Mouse (Mus musculus) embryonic facial prominence, embryonic 12.5 days (tissue): Measurements from ENCODE around the gene Rcor2. TPM values are rescaled to one million over a fixed set of nuclear protein-coding genes. Genes with fewer than 3 reads are reported as not detected.
A peak's percentile ranks its signal among the peaks of the same experiment; 100 is the strongest.

Experiments used
- ATAC-seq: fragments of 200-750 bp; cut with Nextera tagmentation; 2 replicates; pipeline ENCODE4 v1.8.0; 2017; ENCODE audit not compliant: insufficient number of reproducible peaks, insufficient read depth, low FRiP score, low TSS enrichment
- H3K27ac ChIP-seq: fragments of 300-500 bp; sonication (generic); 2 replicates; pipeline ENCODE4 v1.5.1; 2016; ENCODE audit warnings: mild to moderate bottlenecking
- H3K27me3 ChIP-seq: fragments of 300-500 bp; sonication (generic); 2 replicates; pipeline ENCODE4 v1.6.1; 2016; ENCODE audit warnings: mild to moderate bottlenecking, moderate library complexity
- H3K36me3 ChIP-seq: fragments of 300-500 bp; sonication (generic); 2 replicates; pipeline ENCODE4 v1.6.1; 2016; ENCODE audit warnings: mild to moderate bottlenecking
- H3K4me1 ChIP-seq: fragments of 300-500 bp; sonication (generic); 2 replicates; pipeline ENCODE4 v1.6.1; 2016
- H3K4me2 ChIP-seq: fragments of 300-500 bp; sonication (generic); replicated peaks from 2 replicates; pipeline ENCODE4 v1.6.1; 2016; ENCODE audit warnings: mild to moderate bottlenecking, moderate library complexity
- H3K4me3 ChIP-seq: fragments of 300-500 bp; sonication (generic); 2 replicates; pipeline ENCODE4 v1.5.1; 2016; ENCODE audit warnings: mild to moderate bottlenecking
- H3K9ac ChIP-seq: fragments of 300-500 bp; sonication (generic); 2 replicates; pipeline ENCODE4 v1.6.1; 2016; ENCODE audit warnings: mild to moderate bottlenecking, moderate library complexity
- H3K9me3 ChIP-seq: fragments of 300-500 bp; sonication (generic); 2 replicates; pipeline ENCODE4 v1.6.1; 2016; ENCODE audit warnings: mild to moderate bottlenecking, moderate library complexity
- WGBS: fragments of 180-500 bp; shearing (Covaris S2); methylation state at CpG from one replicate; pipeline ENCODE4 v1.1.7; 2016; 5-methylcytosine and 5-hydroxymethylcytosine counted together
- polyA plus RNA-seq: library from polyadenylated mRNA; unstranded; fragments of >200 nt; fragmentation: Nextera tagmentation; extraction: Ambion mirVana; gene quantifications from 2 replicates; pipeline ENCODE4 v1.2.1, GENCODE M21; 2016

The Rcor2 gene
- polyA plus RNA-seq = 40.8 and 43.5 TPM in 2 replicates

DNA sequence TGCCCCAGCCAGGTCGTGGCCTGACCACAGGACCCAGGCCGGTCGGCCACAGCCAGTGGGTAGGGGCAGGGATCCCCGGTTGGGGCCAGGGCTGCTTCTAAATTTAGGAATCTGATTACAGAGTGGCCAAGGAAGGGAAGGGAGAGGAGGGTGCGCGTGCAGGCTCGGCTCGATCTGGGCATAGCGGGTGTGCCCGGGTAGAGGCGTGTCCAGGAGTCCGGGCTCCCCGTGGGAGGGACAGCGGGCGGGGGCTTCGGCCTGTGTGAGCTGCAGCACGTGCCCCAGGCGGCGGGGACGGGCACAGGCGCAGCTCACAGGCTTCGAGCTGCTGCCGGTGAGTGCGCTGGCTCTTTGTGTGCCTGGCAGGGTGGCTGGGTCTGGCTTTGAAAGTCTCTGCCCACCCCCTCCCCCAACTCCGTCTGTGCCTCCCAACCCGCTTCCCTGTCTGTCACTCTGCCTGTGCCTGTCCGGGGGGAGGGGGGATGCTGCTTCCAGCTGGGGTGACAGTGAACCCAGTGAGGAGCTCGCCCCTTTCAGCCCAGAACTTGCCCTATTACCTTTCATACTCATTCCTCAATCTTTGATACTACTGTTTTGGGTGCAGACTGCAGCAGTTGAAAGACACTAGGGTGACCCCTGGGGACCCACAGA is at the start of gene Rcor2:
Gene Rcor2, plus strand, starts transcription at position 235 of the 651 bp plus-strand sequence.
- Histone ChIP-seq H3K4me1 (peaks cover 52% of the 10 kb centered on the region), H3K9ac (peak within 1 kb of the TSS; percentile 91), H3K27me3 (no peaks in the 10 kb centered on the region), H3K4me2 (peak within 1 kb of the TSS; percentile 77), H3K4me3 (peak within 1 kb of the TSS; percentile 86), H3K9me3 (no peaks in the 10 kb centered on the region), H3K27ac (peak within 1 kb of the TSS; percentile 97), H3K36me3 (peaks cover 20% of the 10 kb centered on the region)
- ATAC-seq = peak; percentile 30
- WGBS = 1% methylated on average over 28 of the region's 28 CpGs

DNA sequence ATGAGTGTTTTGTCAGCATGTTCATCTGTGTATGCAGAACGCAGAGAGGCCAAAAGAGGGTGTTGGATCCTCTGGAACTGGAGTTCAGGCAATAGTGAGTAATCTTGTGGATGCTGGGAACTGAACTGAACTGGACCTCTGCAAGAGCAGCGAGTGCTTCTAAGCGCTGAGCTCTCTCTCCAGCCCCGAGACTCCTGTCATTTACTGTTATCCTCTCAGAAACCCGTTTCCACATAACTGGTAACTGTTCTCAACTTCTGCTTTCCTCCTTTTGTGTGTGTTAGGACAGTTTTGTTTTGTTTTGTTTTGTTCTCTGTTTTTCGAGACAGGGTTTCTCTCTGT is 49.2 kb upstream of the Rcor2 start:
- no peak for ATAC-seq
- WGBS = 12% methylated on average over 6 of the region's 6 CpGs
- Histone ChIP-seq H3K4me3 (peak overlapping the region; percentile 80), H3K36me3 (peaks cover 27% of the 10 kb centered on the region), H3K9ac (no peak overlapping the region), H3K4me1 (peaks cover 25% of the 10 kb centered on the region), H3K27ac (no peak overlapping the region), H3K27me3 (no peaks in the 10 kb centered on the region), H3K9me3 (0 out of 2 replicates have a peak, but pooled peaks cover 3% of the 10 kb centered on the region), H3K4me2 (peak overlapping the region; percentile 60)

DNA sequence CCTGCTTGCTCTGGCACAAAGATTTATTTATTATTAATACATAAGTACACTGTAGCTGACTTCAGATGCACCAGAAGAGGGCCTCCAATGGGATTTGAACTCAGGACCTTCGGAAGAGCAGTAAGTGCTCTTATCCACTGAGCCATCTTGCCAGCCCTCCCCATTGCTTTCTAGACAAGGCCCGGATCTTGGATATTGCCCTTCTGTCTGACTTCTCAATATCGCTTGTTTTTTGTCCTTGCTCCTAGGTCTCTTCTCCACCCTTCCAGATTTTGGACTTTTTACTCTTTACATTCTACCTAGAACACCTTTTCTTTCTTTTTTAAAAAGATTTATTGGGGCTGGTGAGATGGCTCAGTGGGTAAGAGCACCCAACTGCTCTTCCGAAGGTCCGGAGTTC is 48.4 kb upstream of the Rcor2 start:
- Histone ChIP-seq H3K36me3 (peaks cover 18% of the 10 kb centered on the region), H3K4me1 (peaks cover 25% of the 10 kb centered on the region), H3K4me3 (no peak overlapping the region), H3K4me2 (no peak overlapping the region), H3K9me3 (0 out of 2 replicates have a peak, but pooled peaks cover 3% of the 10 kb centered on the region), H3K27ac (no peak overlapping the region), H3K9ac (no peak overlapping the region), H3K27me3 (no peaks in the 10 kb centered on the region)
- ATAC-seq = no peak
- 94% methylated on average over 5 of the region's 5 CpGs for WGBS

DNA sequence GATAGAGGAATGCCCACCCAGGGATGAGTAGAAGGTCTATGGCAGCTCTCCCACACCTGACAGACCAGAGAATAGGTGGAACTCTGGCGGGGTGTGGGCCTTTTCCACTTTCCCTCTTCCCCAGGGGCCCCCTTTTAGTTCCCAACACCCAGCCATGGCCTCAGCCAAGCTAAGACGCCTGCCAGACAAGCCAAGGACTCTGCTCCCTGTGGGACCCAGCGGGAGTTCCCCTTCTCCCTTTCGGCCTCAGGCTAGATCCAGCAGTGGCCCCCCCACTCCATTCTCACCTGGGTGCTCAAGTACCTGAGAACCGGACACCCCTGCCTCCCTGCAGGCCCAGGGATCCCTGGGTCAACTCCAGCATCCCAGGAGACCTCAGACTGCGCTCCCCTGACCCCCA is 44.9 kb upstream of the Rcor2 start:
- ATAC-seq = no peak
- Histone ChIP-seq H3K4me1 (peaks cover 5% of the 10 kb centered on the region; the same call in 1 of the 2 replicates), H3K27me3 (no peaks in the 10 kb centered on the region), H3K4me3 (no peak overlapping the region), H3K9ac (no peak overlapping the region), H3K36me3 (peaks cover 10% of the 10 kb centered on the region), H3K9me3 (0 out of 2 replicates have a peak, but pooled peaks cover 3% of the 10 kb centered on the region), H3K27ac (no peak overlapping the region), H3K4me2 (no peak overlapping the region)
- WGBS = 86% methylated on average over 6 of the region's 6 CpGs

DNA sequence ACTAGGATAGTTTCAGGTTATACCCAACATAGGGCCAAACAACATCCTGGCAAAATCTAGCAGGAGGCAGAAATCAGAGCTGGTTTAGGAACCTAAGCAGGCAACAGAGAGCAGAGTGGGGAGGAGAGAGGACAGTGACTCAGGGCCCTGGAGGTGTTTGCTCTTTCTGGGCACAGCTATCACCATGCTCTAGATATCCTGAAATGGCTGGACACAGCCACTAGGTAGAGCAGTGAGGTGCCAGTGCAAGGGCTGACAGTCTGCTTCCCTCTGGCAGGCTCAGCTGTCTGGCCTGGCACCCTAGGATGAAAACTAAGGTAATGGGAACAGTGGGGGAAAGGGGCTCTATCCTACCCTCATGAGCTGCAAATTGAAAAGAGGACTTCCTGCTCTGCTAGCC is 43.6 kb upstream of the Rcor2 start:
- Histone ChIP-seq H3K4me3 (no peak overlapping the region), H3K4me2 (no peak overlapping the region), H3K9ac (no peak overlapping the region), H3K9me3 (0 out of 2 replicates have a peak, but pooled peaks cover 3% of the 10 kb centered on the region), H3K27me3 (no peaks in the 10 kb centered on the region), H3K27ac (no peak overlapping the region), H3K4me1 (no peaks in the 10 kb centered on the region), H3K36me3 (peaks cover 23% of the 10 kb centered on the region)
- ATAC-seq = no peak

DNA sequence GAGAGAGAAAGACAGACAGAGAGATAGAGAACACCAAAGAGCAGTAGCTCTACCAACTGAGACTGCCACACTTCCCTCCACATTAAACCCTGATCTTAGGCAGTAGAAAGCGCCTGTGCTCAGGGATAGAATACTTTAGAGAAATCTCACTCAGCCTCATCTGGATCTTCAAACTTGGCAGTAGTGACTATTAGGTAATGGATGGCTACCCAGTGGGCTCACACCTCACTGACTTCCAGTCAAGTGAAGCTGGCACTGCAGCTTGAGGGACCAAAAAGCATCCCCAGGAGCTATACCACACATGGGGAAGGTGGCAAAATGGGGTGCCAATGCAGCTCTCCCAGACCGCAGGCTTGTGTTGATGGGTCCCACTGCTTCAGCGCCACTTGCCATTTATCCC is 42.9 kb upstream of the Rcor2 start:
- no peak overlapping the region for H3K4me3 ChIP-seq
- H3K27me3 ChIP-seq = no peaks in the 10 kb centered on the region
- ATAC-seq = no peak
- no peak overlapping the region for H3K9ac ChIP-seq
- H3K4me2 ChIP-seq = no peak overlapping the region
- H3K4me1 ChIP-seq = no peaks in the 10 kb centered on the region
- peaks cover 31% of the 10 kb centered on the region for H3K36me3 ChIP-seq
- H3K9me3 ChIP-seq = 0 out of 2 replicates have a peak, but pooled peaks cover 3% of the 10 kb centered on the region
- no peak overlapping the region for H3K27ac ChIP-seq
- 94% methylated on average over 3 of the region's 3 CpGs for WGBS

DNA sequence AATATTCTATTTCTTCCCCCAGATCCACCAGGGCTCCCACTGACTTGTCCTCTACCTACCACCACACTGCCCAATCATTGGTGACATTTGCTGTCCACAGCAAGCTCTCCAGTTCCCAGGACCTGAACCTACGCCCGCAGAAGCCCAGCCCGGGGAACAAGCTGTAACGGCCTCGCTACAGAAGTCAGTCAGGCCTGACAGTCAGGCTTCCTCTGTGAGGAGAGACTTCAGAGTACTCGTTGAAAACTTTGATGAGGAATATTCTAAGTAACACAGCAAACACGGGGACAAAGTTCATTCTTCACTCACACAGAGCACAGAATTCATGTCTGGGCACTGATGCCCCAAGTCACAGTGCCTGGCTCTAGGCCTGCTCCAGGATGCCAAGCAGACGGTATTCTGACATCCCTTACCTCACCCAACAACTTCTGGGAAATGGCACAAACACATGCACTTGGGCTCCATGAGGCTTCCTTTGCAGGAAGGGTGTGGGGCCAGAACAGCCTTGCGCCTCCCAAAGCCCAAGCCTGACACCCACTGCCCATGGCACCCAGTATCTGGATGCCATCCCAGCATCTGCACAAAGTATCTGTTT is 41.9 kb upstream of the Rcor2 start:
- Histone ChIP-seq H3K4me1 (no peaks in the 10 kb centered on the region), H3K4me3 (no peak overlapping the region), H3K9ac (no peak overlapping the region), H3K27me3 (no peaks in the 10 kb centered on the region), H3K4me2 (no peak overlapping the region), H3K36me3 (peaks cover 40% of the 10 kb centered on the region), H3K27ac (no peak overlapping the region), H3K9me3 (0 out of 2 replicates have a peak, but pooled peaks cover 3% of the 10 kb centered on the region)
- ATAC-seq = no peak
- WGBS = 92% methylated on average over 9 of the region's 9 CpGs

DNA sequence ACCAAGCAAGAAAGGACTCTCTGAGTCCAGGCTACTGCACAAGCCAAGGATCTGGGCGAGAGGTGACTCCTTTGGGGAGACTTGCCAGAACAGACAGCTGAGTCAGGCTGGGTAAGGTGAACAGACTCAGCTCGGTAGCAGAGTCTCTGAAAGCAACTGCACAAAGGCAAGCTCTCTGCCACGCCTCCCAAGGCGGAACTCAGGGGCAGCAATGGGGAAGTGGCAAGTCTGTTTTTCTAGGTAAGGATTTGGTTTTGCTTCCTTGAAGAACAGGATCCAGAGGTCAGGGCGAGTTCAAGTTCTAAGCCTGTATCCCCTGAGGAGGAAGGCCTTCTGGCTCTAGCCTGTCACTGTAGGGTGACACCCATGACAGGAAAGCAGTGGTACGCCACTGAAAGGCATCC is 40.6 kb upstream of the Rcor2 start:
- H3K27ac ChIP-seq = no peak overlapping the region
- no peak overlapping the region for H3K4me3 ChIP-seq
- H3K9me3 ChIP-seq = 0 out of 2 replicates have a peak, but pooled peaks cover 3% of the 10 kb centered on the region
- 80% methylated on average over 6 of the region's 6 CpGs for WGBS
- no peak overlapping the region for H3K4me2 ChIP-seq
- H3K36me3 ChIP-seq = peaks cover 53% of the 10 kb centered on the region
- no peak overlapping the region for H3K9ac ChIP-seq
- no peaks in the 10 kb centered on the region for H3K4me1 ChIP-seq
- ATAC-seq = no peak
- H3K27me3 ChIP-seq = no peaks in the 10 kb centered on the region

DNA sequence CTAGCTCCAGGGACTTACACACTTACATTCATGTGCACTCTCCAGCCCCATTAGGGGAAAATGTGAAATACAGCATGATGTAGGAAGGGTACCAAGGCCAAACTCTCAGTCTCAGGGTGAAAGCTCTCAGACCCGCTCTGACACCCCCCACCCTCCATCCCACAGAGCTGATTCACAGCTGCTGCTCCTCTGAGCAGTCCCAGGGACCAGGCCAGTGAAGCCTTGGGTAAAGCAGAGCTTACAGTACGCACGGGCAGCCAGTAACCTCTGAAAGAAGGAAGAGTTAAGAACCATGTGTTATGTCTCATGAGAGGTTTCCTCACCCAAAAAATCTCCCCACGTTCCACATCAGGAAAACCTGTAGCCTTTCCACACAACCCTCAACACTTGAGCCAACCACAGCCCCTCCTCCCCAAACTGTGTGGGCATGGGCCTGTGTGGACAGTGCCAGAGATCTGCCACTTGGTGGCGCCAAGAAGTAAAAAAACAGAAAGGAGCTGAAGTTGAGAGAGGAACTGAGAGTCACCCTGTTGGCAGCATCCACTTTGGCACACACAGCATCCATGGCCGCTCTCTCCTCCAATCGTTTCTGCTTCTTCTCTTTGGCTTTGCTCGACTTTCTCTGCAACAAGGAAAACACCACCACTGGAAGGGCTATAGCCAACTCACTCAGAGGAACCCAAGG is 32.4 kb upstream of the Rcor2 start:
- H3K4me3 ChIP-seq = no peak overlapping the region
- H3K4me1 ChIP-seq = peaks cover 2% of the 10 kb centered on the region
- 59% methylated on average over 8 of the region's 8 CpGs for WGBS
- peaks cover 48% of the 10 kb centered on the region for H3K36me3 ChIP-seq
- H3K4me2 ChIP-seq = no peak overlapping the region
- no peaks in the 10 kb centered on the region for H3K27me3 ChIP-seq
- no peak overlapping the region for H3K9ac ChIP-seq
- H3K9me3 ChIP-seq = no peaks in the 10 kb centered on the region
- H3K27ac ChIP-seq = no peak overlapping the region
- ATAC-seq = 0 out of 2 replicates have a peak, but pooled peaks have one; percentile 36

DNA sequence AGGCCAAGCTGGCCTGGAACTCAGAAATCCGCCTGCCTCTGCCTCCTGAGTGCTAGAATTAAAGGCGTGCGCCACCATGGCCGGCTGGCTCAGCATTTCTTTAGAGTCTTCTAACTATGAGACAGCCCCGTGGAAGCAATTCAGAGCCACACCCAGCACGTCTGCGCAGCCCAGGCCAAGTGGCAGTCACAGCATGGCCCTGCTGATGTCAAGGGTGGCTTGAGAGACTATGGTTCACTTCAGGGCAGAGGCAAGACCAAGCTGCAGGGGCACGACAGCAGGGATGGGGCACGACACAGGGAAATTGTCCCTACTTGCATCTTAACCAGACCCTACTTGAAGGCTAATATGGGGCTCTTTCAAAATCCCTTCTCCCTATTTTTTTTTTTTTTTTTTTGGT is 31.7 kb upstream of the Rcor2 start:
- no peak for ATAC-seq
- no peak overlapping the region for H3K27ac ChIP-seq
- H3K4me1 ChIP-seq = peaks cover 7% of the 10 kb centered on the region
- H3K36me3 ChIP-seq = peaks cover 41% of the 10 kb centered on the region
- no peak overlapping the region for H3K9ac ChIP-seq
- WGBS = 94% methylated on average over 9 of the region's 9 CpGs
- no peak overlapping the region for H3K4me3 ChIP-seq
- H3K27me3 ChIP-seq = no peaks in the 10 kb centered on the region
- H3K9me3 ChIP-seq = no peaks in the 10 kb centered on the region
- H3K4me2 ChIP-seq = no peak overlapping the region

DNA sequence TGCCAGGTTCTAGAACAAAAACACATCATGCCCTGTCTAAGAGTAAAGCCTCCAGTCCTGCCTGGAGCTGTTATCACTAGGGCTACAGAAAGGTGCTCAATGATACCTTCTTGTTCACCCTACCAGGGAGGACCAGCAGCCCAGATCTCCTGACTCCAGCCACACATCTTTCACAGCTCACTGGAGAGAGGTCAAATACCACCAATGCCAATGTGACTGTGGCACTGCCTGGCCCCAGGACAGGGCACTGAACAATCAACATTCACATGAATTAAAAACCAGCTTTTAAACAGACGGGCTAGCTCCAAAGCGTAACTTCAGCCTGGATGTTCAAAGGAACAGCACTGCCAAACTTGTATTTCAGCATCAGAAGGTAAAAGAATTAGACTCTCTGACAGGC is 31.1 kb upstream of the Rcor2 start:
- Histone ChIP-seq H3K9ac (no peak overlapping the region), H3K4me2 (no peak overlapping the region), H3K27me3 (no peaks in the 10 kb centered on the region), H3K36me3 (peaks cover 35% of the 10 kb centered on the region), H3K4me3 (no peak overlapping the region), H3K4me1 (peaks cover 7% of the 10 kb centered on the region), H3K9me3 (no peaks in the 10 kb centered on the region), H3K27ac (no peak overlapping the region)
- 92% methylated on average over 2 of the region's 2 CpGs for WGBS
- no peak for ATAC-seq

DNA sequence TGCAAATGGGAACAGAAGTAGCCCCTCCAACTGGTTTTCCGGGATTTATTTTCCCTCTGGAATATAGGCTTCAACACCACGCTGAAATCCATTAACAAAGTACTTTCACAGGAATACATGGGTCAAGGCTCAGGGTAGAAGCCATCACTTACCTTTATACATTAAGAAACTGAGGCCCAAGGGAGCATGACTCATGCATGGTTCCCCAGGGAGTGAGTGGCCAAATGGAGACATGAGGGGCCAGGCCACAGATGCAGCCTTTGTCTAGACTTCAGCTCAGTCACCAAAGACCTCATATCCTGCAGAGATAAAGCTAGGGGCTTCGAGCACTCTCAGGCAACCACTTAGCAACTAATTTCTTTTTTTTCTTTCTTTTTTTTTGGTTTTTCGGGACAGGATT is 30.4 kb upstream of the Rcor2 start:
- peaks cover 11% of the 10 kb centered on the region for H3K4me1 ChIP-seq
- H3K27ac ChIP-seq = no peak overlapping the region
- WGBS = 91% methylated on average over 4 of the region's 4 CpGs
- no peaks in the 10 kb centered on the region for H3K9me3 ChIP-seq
- peaks cover 28% of the 10 kb centered on the region for H3K36me3 ChIP-seq
- no peak for ATAC-seq
- no peak overlapping the region for H3K4me2 ChIP-seq
- H3K27me3 ChIP-seq = no peaks in the 10 kb centered on the region
- H3K9ac ChIP-seq = no peak overlapping the region
- H3K4me3 ChIP-seq = no peak overlapping the region
